Mouse (Mus musculus) liver, embryonic 14.5 days (tissue): ENCODE data around the gene Spon1. TPM values are rescaled to one million over a fixed set of nuclear protein-coding genes. Genes with fewer than 3 reads are reported as not detected.
A peak's percentile ranks its signal among the peaks of the same experiment; 100 is the strongest.

ENCODE experiments used
- ATAC-seq: fragments of 200-750 bp; cut with Nextera tagmentation; 2 replicates; pipeline ENCODE4 v1.8.0; 2017; ENCODE audit warnings: moderate number of reproducible peaks, mild to moderate bottlenecking, moderate library complexity; ENCODE audit not compliant: insufficient read depth
- DNase-seq, 3 experiments: peaks; one replicate each; pipeline ENCODE4 v3.0.0-alpha.2; 2012 to 2013; ENCODE audit warnings: low read depth in 3 of 3, low spot score in 3 of 3
- H3K27ac ChIP-seq: fragments of 300-500 bp; sonication (generic); 2 replicates; pipeline ENCODE4 v1.5.1; 2014; ENCODE audit warnings: moderate library complexity, mild to moderate bottlenecking, control low read depth, inconsistent platforms
- H3K27me3 ChIP-seq: fragments of 300-500 bp; sonication (generic); 2 replicates; pipeline ENCODE4 v1.6.1; 2014; ENCODE audit warnings: mild to moderate bottlenecking, low read length, moderate library complexity; ENCODE audit not compliant: control insufficient read depth, insufficient read depth
- H3K36me3 ChIP-seq: fragments of 300-500 bp; sonication (generic); replicated peaks from 2 replicates; pipeline ENCODE4 v1.6.1; 2014; ENCODE audit warnings: low read depth; ENCODE audit not compliant: control insufficient read depth, insufficient read depth
- H3K4me1 ChIP-seq, 2 experiments: fragments of 200-500 bp in 1 of 2; fragments of 300-500 bp in 1 of 2; sonication (generic) in 1 of 2; replicated peaks; 2 replicates each; pipeline ENCODE4 v1.6.1; 2012 to 2014; ENCODE audit warnings: antibody characterized with exemption in 1 of 2, inconsistent platforms in 1 of 2, low read length in 1 of 2; ENCODE audit not compliant: control insufficient read depth in 2 of 2, insufficient read depth in 2 of 2
- H3K4me2 ChIP-seq: fragments of 300-500 bp; sonication (generic); 2 replicates; pipeline ENCODE4 v1.6.1; 2014; ENCODE audit warnings: low read depth, mild to moderate bottlenecking, control low read depth, moderate library complexity
- H3K4me3 ChIP-seq, 2 experiments: fragments of 200-500 bp in 1 of 2; fragments of 300-500 bp in 1 of 2; sonication (generic) in 1 of 2; 2 replicates each; pipeline ENCODE4 v1.5.1; 2012 to 2014; ENCODE audit warnings: low read depth in 2 of 2, low read length in 2 of 2, mild to moderate bottlenecking in 2 of 2, control low read depth in 1 of 2, inconsistent platforms in 1 of 2, moderate library complexity in 1 of 2; ENCODE audit not compliant: insufficient read depth in 1 of 2
- H3K9ac ChIP-seq: fragments of 300-500 bp; sonication (generic); replicated peaks from 2 replicates; pipeline ENCODE4 v1.6.1; 2014; ENCODE audit warnings: mild to moderate bottlenecking, control low read depth, moderate library complexity
- H3K9me3 ChIP-seq: fragments of 300-500 bp; sonication (generic); 2 replicates; pipeline ENCODE4 v1.6.1; 2016; ENCODE audit warnings: low read length, mixed read lengths; ENCODE audit not compliant: control insufficient read depth
- CTCF ChIP-seq: IDR thresholded peaks from 2 replicates; pipeline ENCODE4 v1.5.1; 2016; ENCODE audit warnings: antibody characterized with exemption, low read depth, control low read depth
- EP300 ChIP-seq: IDR thresholded peaks from 2 replicates; pipeline ENCODE4 v1.6.1; 2016; ENCODE audit warnings: antibody characterized with exemption, low read depth
- WGBS: fragments of 180-500 bp; shearing (Covaris S2); extraction: QIAGEN DNeasy Blood & Tissue Kit; methylation state at CpG from one replicate; pipeline ENCODE4 v1.1.7; 2014; ENCODE audit not compliant: insufficient replicate concordance; 5-methylcytosine and 5-hydroxymethylcytosine counted together
- polyA plus RNA-seq, 2 experiments: library from polyadenylated mRNA; depleted of rRNA in 1 of 2; stranded (reverse) in 1 of 2; unstranded in 1 of 2; fragments of >200 nt; fragmentation: Nextera tagmentation in 1 of 2; extraction: Ambion mirVana in 1 of 2; gene quantifications; 2 replicates each; pipeline versions ENCODE4 v1.2.1 to v1.2.3; 2012 to 2014

The Spon1 gene
- polyA plus RNA-seq, 2 experiments, result 0.36 to 0.39 TPM

GRCm38 (mm10) chr7:113997675-113998354 is 232.0 kb downstream of the Spon1 start:
- DNase-seq (peak; percentile 33 to 43 (median 43)), ATAC-seq (peak; percentile 99)
- peak overlapping the region; percentile 29; the same call in 1 of the 2 replicates for H3K4me2 ChIP-seq
- TF ChIP-seq CTCF (no peak), EP300 (peak; percentile 35; the same call in 1 of the 2 replicates)
- no peak overlapping the region for H3K27ac ChIP-seq
- H3K4me3 ChIP-seq, result no peak overlapping the region
- H3K9me3 ChIP-seq, result no peaks in the 10 kb centered on the region
- WGBS, result 32% methylated on average over 7 of the region's 7 CpGs
- H3K4me1 ChIP-seq, result peaks cover 2 to 9% of the 10 kb centered on the region in 2 experiments; a peak in 3 of 4 replicates
- no peaks in the 10 kb centered on the region for H3K36me3 ChIP-seq
- H3K27me3 ChIP-seq, result no peaks in the 10 kb centered on the region
- H3K9ac ChIP-seq, result no peak overlapping the region

DNA sequence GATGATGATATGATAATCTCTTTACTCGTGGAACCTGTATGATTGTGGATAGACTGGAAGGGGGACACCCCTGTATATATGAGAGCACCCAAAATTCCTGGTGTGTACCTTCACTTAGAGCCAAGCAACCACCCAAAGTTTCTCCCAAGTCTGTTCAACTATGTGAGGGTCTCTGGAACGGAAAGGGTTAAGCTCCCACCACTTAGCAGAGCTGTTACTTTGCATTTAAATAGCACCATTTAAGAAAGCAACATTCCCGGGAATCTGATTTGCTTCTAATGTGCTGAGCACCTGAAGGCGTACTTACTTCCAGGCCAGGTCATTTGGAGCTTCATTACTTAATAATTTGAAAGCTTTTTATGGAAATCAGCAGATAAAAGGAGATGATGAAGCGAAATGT is 238.4 kb downstream of the Spon1 start:
- Histone ChIP-seq H3K27ac (no peak overlapping the region), H3K4me1 (no peaks in the 10 kb centered on the region), H3K27me3 (no peaks in the 10 kb centered on the region), H3K36me3 (no peaks in the 10 kb centered on the region), H3K9ac (no peak overlapping the region), H3K4me2 (no peak overlapping the region), H3K9me3 (no peaks in the 10 kb centered on the region), H3K4me3 (no peak overlapping the region)
- WGBS, result 13% methylated on average over 5 of the region's 5 CpGs
- TF ChIP-seq CTCF (no peak), EP300 (no peak)
- no peak for DNase-seq
- no peak for ATAC-seq

DNA sequence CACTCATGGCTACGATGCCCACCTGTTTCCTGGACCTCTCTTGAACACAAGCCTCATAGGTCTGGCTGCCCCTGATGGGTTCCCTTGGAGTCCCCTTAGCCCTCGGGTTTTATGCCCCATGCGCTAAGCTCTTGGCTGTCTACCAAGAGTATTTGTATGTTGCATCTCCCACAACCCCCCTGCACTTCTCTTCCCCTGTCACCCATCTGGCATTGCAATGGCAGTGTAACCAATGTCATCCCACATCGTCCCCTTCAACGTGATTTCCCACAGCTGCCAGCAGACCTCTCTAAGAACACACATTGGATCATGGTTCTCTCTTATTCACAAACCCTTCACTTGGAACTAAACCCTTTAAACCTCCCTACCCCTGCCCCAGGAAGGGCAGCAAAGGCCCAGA is 239.7 kb downstream of the Spon1 start:
- Histone ChIP-seq H3K36me3 (no peaks in the 10 kb centered on the region), H3K9ac (no peak overlapping the region), H3K4me2 (no peak overlapping the region), H3K27ac (no peak overlapping the region), H3K4me3 (no peak overlapping the region), H3K27me3 (no peaks in the 10 kb centered on the region), H3K4me1 (no peaks in the 10 kb centered on the region), H3K9me3 (no peaks in the 10 kb centered on the region)
- DNase-seq (no peak), ATAC-seq (no peak)
- 58% methylated on average over 5 of the region's 5 CpGs for WGBS
- TF ChIP-seq CTCF, result no peak
- TF ChIP-seq EP300, result no peak

DNA sequence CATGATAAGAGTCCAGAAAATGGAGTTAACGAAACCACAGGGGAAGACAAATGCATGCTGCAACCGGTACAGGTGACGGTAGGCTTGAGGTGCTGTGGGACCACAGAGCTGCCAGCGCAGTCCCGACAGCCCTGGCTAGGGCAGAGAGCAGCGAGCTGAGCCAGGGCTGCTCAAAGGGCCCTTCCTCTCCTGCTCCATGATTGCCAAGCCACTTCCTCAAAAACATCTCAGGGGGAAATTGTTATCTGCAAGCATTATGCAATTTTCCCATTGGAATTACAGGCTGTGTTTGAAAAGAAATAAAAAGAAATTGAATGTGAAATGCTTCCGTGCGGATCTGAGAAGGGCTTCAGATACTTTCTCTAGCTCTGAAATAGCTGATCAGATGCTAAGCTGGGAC is 240.7 kb downstream of the Spon1 start:
- ATAC-seq, result no peak
- no peak for TF ChIP-seq CTCF
- no peak for TF ChIP-seq EP300
- no peaks in the 10 kb centered on the region for H3K9me3 ChIP-seq
- H3K36me3 ChIP-seq, result no peaks in the 10 kb centered on the region
- H3K4me1 ChIP-seq, result no peaks in the 10 kb centered on the region
- H3K9ac ChIP-seq, result no peak overlapping the region
- no peak for DNase-seq
- H3K4me2 ChIP-seq, result no peak overlapping the region
- H3K27me3 ChIP-seq, result no peaks in the 10 kb centered on the region
- H3K27ac ChIP-seq, result no peak overlapping the region
- H3K4me3 ChIP-seq, result no peak overlapping the region
- WGBS, result 58% methylated on average over 8 of the region's 8 CpGs

- TF ChIP-seq EP300 (no peak), CTCF (peak; percentile 69)
- H3K36me3 ChIP-seq, result no peaks in the 10 kb centered on the region
Measured at GRCm38 (mm10) chr7:114007565-114007964, 241.8 kb downstream of the Spon1 start.

More at GRCm38 (mm10) chr7:114007565-114007964, 241.8 kb downstream of the Spon1 start:
- WGBS, result 56% methylated on average over 5 of the region's 5 CpGs
- ATAC-seq, result no peak
- Histone ChIP-seq H3K4me3 (no peak overlapping the region), H3K27me3 (no peaks in the 10 kb centered on the region), H3K4me2 (no peak overlapping the region), H3K9me3 (no peaks in the 10 kb centered on the region), H3K4me1 (no peaks in the 10 kb centered on the region), H3K9ac (no peak overlapping the region), H3K27ac (no peak overlapping the region)
- no peak for DNase-seq
